Mouse (Mus musculus) layer of hippocampus, adult 11-12 months (tissue): ENCODE data around the gene Rasd2.

Experiments used
- DNase-seq: peaks from one replicate; pipeline ENCODE4 v3.0.0; 2022; ENCODE audit warnings: low spot score

Gene Rasd2

DNA sequence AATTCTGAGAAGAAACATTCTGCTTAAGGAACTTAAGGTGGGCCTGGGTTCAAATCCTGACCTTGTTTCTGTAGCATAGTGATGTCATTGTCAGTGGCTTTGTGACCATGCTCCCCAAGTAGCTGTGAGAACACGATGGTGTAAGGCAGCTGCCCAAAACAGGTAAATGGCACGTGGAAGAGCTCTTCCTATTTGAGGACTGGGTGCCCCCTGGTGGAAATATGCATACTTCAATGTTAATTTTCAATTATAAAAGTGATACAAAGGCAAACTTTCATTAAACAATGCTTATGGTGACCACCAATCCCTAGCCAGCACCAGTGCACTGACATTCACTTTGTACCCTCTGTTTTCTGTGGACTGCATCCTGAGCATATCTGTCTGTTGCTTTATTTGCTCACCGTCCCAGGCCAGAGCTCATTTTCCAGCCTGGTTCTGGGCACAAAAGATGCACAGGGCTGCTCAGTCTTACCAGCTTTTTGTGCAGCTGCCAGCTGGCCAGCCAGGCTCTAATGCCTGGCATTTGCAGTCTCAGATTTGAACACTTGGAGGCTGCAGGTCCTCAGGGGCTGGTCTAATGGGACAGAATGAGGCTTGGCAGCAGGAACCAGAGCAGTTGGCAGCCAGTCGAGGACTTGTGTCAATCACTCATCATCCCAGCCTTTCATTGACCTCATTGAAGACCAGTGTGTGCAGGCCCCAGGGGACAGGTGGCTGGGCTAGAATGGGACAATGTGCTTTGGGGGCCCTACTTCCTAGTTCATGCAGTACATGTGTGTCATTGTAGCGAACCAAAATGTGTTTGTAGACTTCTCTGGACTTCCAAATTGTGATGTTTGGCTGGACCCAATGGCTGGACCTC lies 6.4 kb downstream of the Rasd2 start:
- DNase-seq: no peak

DNA sequence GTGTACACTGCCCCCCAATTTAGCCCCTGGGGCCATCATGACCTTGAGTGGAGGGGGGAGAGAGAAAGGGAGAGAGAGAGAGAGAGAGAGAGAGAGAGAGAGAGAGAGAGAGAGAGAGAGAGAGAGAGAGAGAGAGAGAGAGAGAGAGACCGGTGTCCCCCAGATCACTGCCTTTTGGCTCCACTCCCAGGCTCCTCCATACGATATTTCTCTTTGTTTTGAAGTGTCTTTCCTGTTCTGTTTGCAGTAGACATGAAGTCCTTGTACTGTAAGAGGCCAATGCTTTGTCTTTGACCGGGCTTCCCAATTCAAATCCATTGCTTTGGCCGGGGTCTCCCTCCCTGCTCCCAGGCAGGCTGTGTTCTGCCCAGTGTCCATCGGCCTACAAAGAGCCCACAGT lies 8.9 kb downstream of the Rasd2 start:
- no peak for DNase-seq

DNA sequence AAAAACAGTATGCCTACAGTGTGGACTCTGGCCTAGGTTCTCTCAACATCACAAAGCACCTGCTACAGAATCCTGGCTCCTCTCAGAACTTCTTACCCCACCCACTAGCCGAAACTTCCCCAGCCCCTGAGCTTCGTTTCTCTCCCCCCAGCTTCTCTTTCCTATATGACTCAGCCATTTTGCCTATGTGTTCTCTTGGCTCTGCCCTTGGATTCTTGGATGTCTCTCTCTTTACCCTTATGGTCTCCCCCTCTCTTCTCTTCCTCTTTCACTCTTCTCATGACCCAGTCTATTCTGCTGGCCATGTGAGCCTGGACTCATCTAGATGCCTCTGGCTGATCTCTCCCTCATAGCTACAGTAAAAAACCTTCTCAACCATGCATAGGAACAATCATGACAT lies 13.0 kb downstream of the Rasd2 start:
- no peak for DNase-seq

DNA sequence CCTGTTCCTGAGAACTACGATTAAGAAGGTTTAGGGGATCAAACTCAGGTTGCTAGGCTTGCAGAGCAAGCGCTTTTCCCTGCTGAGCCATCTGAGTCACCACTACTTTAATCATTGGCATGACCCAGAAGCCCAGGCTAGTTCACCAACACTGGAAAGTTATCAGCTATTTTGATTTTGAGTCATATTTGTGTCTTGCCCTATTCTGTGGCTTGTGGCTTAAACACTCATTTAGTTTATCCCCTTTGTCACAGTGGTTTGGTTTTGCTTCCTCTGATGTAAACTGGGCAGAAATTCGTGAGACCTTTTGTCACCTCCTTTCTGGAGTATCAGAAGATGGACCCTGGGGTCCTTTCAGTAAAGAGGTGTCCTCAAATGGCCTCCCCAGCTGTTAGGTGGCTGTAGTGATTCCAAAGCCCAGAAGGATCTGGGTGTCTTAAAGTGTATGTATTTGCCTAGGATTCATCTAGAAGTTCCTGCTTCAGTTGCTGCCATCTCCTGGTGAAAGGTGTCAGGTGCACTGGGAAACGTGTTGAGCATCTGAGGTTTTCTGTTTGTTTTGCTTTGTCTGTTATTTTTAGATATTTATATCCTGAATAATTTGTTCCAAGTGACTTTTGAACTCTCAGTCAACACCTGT lies 20.3 kb downstream of the Rasd2 start:
- DNase-seq: no peak

DNA sequence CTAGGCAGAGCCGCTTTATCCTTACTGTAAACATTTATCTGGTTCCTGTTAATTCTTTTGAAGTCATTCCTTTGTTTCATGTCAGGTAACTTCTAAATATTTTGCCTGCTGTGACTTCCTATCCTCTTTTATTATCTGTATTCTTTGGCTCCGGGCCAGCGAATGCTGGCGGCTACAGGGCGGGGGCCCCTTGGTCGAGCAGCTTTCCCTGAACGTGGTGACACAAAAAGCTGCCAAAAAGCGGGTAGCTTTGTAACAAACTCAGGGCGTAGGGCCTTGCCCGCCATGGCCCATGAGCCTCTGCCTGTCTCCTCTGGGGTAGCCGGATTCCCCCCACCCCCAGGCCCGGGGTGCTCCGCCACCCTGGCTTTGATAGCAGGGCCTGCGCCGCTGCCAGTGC lies 33.6 kb downstream of the Rasd2 start:
- DNase-seq: no peak

DNA sequence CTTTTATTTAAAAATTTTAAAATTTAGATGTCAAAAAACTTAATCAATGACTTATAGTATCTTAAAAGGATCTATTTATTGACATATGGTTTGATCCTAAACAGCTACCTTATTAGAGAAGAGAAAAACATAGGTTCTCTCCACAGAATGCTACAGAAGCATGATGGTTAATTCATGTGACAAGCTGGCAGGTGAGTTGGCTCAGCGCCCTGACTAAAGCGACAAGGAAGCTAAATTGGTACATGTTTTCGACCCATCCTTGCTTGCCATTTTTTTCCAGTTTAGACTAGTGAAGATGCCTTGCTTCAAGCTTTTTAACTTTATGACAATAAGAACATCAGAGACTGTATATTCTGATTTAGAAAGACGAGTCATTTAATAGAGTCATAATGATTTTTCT lies 35.4 kb downstream of the Rasd2 start:
- no peak for DNase-seq

DNA sequence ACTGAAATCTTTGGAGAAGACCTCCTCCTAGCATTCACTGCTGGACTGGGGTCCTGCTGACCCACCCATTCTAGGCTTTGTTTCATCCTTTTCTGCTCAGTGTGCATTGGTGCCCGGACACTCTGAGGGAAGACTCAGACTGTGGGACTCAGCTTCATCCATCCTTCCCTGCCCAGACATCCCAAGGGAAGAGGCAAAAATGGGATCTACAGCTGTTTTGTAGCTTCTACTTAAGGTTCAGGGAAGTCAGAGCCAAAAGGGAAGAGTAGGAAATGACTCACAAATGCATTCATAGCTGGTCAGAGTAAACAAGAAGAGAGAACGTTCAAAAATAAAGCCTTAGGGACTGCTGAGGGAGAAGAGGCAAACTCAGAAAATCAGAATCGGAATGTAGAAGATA lies 40.3 kb downstream of the Rasd2 start:
- DNase-seq: no peak

DNA sequence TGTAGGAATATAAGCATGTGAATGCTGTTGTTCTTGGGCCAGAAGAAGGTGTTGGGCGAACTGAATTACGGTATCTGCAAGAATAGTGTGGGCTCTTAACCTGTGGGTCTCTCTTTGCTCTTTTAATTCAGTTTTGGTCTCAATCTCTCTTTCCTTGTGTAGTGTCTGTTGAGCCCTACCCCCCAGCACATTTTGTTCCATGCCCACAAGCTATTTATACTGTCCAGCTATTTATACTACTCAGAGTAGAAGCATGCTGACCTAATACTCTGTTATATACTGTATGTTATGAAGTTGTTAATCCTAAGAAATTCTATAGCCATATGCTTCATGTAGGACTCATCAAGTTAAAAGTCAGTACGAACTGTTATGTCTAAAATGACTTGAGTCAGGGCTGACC lies 41.9 kb downstream of the Rasd2 start:
- DNase-seq: no peak

DNA sequence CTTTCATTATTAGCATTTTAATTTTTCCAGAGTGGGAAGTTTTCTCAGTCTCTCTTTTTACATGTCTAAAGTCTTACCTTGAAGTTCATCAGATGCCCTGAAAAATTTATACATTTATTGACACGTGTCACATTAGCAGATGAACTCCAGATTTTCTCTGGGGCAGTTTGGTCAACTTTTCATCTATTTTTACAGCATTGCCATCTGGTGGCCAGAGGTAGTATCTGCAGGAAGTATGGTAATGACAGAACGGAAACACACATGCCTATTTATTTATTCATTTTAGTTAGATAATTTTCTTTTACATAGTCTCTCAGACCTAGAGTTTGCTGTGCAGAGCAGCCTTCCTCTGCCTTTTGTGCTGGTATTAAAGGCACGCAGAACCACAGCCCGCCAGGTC lies 58.4 kb downstream of the Rasd2 start:
- peak; percentile 19 for DNase-seq
